Mouse (Mus musculus) cerebellum, postnatal 10 days (tissue): Measurements from ENCODE around the gene Ttc32.
"Not testable (repeated sequence)": the region's sequence is repeated elsewhere in the genome, so short reads cannot be mapped to it uniquely, and the experiment has no call there.

Experiments used
- DNase-seq, 2 experiments: peaks; one replicate each; pipeline ENCODE4 v3.0.0; 2021; ENCODE audit warnings: mixed read lengths in 2 of 2

The Ttc32 gene

GRCm38 (mm10) chr12:9029888-9030723 is at the start of gene Ttc32:
Ttc32 (plus strand) TSS chr12:9029997.
- DNase-seq: peak; percentile 97 to 98

GRCm38 (mm10) chr12:8993231-8993630 is 36.6 kb upstream of the Ttc32 start:
- DNase-seq: no peak

GRCm38 (mm10) chr12:8998318-8998717 is 31.5 kb upstream of the Ttc32 start:
- no peak for DNase-seq

- peak; percentile 78 to 85 for DNase-seq
Measured at GRCm38 (mm10) chr12:9002038-9002648, 27.7 kb upstream of the Ttc32 start.

- no peak for DNase-seq
Measured at GRCm38 (mm10) chr12:9007146-9007545, 22.7 kb upstream of the Ttc32 start.

GRCm38 (mm10) chr12:9007811-9008210 is 22.0 kb upstream of the Ttc32 start:
- DNase-seq: no peak

- no peak for DNase-seq
Measured at GRCm38 (mm10) chr12:9010311-9010710, 19.5 kb upstream of the Ttc32 start.

- DNase-seq: no peak
Measured at GRCm38 (mm10) chr12:9016376-9016775, 13.4 kb upstream of the Ttc32 start.

- DNase-seq: no peak
Measured at GRCm38 (mm10) chr12:9020431-9020830, 9.4 kb upstream of the Ttc32 start.

GRCm38 (mm10) chr12:9020986-9021385 is 8.8 kb upstream of the Ttc32 start:
- DNase-seq: no peak

GRCm38 (mm10) chr12:9023031-9023430 is 6.8 kb upstream of the Ttc32 start:
- no peak for DNase-seq

GRCm38 (mm10) chr12:9024071-9024470 is 5.7 kb upstream of the Ttc32 start:
- no peak for DNase-seq

GRCm38 (mm10) chr12:9024736-9025135 is 5.1 kb upstream of the Ttc32 start:
- DNase-seq: no peak

GRCm38 (mm10) chr12:9026843-9027242 is 3.0 kb upstream of the Ttc32 start:
- no peak for DNase-seq

GRCm38 (mm10) chr12:9028816-9029215 is 981 bp upstream of the Ttc32 start:
- not testable (repeated sequence) for DNase-seq

- DNase-seq: no peak
Measured at GRCm38 (mm10) chr12:9029506-9029887, 300 bp upstream of the Ttc32 start.

- no peak for DNase-seq
Measured at GRCm38 (mm10) chr12:9031166-9031565, 1.4 kb downstream of the Ttc32 start.

- no peak for DNase-seq
Measured at GRCm38 (mm10) chr12:9033140-9033539, 3.3 kb downstream of the Ttc32 start.

- no peak for DNase-seq
Measured at GRCm38 (mm10) chr12:9036409-9036808, 6.6 kb downstream of the Ttc32 start.

GRCm38 (mm10) chr12:9040177-9040576 is 10.4 kb downstream of the Ttc32 start:
- no peak for DNase-seq

- no peak for DNase-seq
Measured at GRCm38 (mm10) chr12:9040686-9041085, 10.9 kb downstream of the Ttc32 start.

- DNase-seq: no peak
Measured at GRCm38 (mm10) chr12:9042316-9042715, 12.5 kb downstream of the Ttc32 start.

GRCm38 (mm10) chr12:9042759-9043158 is 13.0 kb downstream of the Ttc32 start:
- no peak for DNase-seq

- DNase-seq: no peak
Measured at GRCm38 (mm10) chr12:9044666-9045065, 14.9 kb downstream of the Ttc32 start.
